Mouse (Mus musculus): ENCODE results near the gene Socs2.
"Not testable (repeated sequence)": the region's sequence is repeated elsewhere in the genome, so short reads cannot be mapped to it uniquely, and the experiment has no call there.

Socs2 gene

GRCm38 (mm10) chr10:95392073-95392472 is 24.9 kb downstream of the Socs2 start:
- no peak for DNase-seq

DNA sequence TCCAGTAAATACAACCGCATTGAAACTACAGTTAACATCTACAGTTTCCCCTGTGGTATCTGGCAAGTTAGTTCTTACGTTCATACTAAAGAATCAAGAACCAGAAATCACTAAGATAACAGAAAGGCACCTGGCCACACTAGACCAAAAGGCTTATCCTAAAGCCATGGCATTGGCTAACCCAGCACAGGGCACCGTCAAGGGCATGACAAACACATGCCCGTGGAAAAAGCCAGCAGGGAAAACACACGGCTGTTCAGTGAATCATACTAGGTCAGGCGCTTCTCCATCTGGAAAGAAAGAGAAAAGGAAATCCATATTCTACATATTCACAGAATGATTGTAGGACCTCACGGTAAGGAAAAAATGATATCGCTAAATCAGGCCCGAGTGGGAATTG is 26.1 kb downstream of the Socs2 start:
- no peak for DNase-seq

DNA sequence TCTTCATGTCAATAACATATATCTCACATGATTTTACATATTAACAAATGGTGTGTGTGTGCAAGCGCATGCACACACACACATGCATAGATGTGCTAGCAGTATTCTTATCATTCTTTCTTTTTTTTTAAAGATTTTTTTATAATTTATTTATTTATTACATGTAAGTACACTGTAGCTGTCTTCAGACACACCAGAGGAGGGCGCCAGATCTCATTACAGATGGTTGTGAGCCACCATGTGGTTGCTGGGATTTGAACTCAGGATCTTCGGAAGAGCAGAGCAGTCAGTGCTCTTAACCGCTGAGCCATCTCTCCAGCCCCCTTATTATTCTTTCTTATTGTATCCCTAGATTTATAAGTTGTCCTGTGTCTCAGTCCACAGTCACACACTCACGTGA is 27.2 kb downstream of the Socs2 start:
- not testable (repeated sequence) for DNase-seq

- peak; percentile 43 to 76 for DNase-seq
Measured at GRCm38 (mm10) chr10:95388821-95389477, 28.0 kb downstream of the Socs2 start.

- no peak for DNase-seq
Measured at GRCm38 (mm10) chr10:95386527-95386926, 30.5 kb downstream of the Socs2 start.

DNA sequence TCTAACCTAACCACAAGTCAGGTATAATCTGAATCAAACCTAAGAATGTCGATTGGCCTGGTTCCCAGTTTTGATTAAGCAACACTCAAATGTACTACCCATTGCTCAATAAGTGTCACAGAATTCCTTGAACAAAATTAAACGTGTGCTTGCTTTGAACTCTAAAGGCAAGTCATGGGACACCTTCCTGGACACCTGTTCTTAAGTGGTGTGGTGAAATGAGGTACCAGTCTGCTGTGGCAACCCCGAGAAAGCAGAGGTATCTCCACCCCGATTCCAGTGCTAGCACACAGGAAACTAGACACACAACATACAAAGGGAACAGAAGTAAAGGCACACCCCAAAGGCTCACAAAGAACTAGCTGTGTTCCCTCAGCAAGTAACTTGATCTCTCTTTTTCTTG is 31.2 kb downstream of the Socs2 start:
- no peak for DNase-seq

GRCm38 (mm10) chr10:95385081-95385480 is 31.9 kb downstream of the Socs2 start:
- no peak for DNase-seq

DNA sequence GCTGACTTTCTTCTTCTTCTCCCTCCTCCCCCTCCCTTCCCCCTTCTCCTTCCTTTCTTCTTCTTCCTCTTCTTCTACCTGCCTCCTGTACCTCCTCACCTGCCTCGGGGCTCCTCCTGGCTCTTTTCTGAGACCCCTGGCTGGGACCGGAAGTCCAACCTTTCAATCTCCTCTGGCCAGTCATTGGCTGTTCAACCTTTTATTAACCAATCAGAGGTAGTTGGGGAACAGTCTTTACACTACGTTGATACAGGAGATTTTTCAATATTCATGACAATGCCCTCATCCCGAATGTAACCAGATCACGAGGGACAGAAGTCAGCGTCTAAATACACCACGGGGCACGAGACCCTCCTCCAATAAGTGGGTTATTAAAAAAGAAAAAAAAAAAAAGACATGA is 32.5 kb downstream of the Socs2 start:
- DNase-seq: no peak

GRCm38 (mm10) chr10:95373340-95373739 is 43.6 kb downstream of the Socs2 start:
- no peak for DNase-seq

- DNase-seq: no peak
Measured at GRCm38 (mm10) chr10:95371942-95372341, 45.0 kb downstream of the Socs2 start.

DNA sequence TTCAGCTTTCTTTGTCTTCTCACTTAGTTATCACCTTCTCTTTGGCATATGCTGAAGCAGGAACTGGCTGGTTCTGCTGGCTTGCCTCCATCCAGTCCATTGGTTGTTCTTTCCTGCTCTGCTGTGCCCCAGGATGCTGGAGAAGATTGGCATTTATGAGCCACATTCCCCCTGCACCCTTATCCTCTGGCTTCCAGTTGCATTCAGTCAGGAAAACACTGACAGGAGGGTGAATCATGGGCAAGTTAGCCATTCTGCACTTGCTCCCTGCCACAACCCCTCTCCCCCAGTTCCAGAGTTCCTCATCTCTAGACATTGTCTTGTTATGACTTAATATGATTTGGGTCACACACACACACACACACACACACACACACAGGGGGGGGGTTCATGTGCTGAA is 47.8 kb downstream of the Socs2 start:
- no peak for DNase-seq

- no peak for DNase-seq
Measured at GRCm38 (mm10) chr10:95368151-95368550, 48.8 kb downstream of the Socs2 start.

DNA sequence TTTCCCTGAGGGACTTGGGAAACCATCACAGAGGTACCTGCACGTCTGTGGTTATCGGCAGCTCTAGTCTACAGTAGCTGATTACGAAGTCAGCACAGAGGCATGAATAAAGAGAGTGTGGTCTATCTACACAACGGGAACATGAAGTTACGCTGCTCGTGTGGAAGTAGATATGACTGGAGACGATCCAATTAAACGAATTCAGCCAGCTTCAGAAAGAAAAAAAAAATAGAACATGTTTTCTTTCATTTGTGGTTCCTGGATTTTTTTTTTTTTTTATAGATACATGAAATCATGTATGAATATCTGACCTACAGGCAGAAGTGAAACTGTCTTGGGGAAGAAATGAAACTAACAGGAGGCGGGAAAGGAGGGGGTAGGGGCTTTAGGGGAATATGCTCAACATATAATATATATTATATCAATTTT is 49.3 kb downstream of the Socs2 start:
- DNase-seq: no peak

DNA sequence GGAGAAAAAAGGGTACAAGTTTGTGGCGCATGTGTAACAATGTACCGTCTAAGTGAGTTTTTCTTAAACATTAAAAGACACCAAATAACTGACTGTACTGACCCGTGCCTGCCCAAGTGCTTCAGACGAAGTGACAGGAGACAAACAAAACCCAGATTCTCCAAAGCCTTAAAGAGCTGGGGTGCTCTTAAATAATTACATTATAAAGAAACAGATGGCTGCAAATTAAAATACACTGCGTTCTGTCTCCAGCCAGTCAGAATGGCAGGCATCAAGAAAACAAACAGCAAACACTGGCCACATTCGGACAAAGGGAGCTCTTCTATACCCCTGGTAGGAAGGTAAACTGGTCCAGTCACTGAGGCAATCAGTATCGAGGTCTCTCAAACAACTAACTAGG is 49.7 kb downstream of the Socs2 start:
- no peak for DNase-seq

DNA sequence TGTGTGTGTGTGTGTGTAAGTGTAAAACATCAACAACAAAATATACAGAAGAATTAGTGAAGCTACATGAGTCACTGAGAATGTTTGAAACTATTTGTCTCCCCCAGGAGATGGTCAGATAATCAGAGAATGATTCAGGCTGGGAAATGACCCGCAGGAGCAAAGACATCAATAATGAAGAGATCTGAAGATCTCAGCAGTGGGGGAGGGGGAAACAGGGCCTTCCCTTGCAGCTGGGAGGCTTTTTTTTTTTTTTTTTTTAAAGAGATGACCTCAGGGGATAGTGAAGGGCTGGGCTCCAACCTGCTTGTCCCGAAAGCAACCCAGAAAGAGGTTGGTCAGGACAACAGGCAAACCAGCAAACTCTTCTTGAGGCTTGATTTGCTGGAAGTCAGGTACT is 54.7 kb downstream of the Socs2 start:
- DNase-seq: no peak

- no peak for DNase-seq
Measured at GRCm38 (mm10) chr10:95361260-95361841, 55.6 kb downstream of the Socs2 start.

DNA sequence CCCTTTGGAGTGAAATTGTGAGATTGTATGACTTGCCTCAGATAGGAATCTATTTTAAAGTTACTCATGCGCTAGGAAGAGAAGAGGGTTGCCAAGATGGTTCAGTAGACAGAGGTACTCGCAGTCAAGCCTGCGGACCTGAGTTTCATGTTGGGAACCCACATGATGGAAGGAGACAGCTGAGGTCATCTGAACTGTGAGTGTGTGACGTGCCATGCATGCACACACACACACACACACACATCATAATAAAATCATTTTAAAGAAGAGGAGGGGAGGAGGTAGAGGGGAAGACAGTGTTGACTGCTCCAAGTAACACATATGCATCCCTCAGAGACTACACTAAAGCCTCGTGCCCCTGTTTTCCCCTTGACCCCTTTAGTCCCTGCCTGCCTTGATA is 56.9 kb downstream of the Socs2 start:
- DNase-seq: no peak

DNA sequence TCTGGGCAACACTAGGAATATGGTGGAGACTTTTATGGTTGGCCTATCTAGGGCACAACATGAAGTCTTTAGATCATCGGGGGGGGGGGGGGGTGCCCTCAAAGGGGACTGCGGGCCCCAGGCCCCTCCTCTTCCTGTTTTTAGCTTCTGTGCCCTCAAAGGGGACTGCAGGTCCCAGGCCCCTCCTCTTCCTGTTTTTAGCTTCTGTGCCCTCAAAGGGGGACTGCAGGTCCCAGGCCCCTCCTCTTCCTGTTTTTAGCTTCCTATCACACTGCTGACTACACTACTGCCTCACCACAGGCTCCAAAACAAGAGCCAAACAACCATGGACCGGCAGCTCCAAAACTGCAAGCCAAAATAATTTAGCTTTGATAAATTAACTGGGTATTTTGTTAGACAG is 59.3 kb downstream of the Socs2 start:
- no peak for DNase-seq

- DNase-seq: no peak
Measured at GRCm38 (mm10) chr10:95356711-95357110, 60.3 kb downstream of the Socs2 start.

- no peak for DNase-seq
Measured at GRCm38 (mm10) chr10:95355678-95356268, 61.2 kb downstream of the Socs2 start.

GRCm38 (mm10) chr10:95354673-95355072 is 62.3 kb downstream of the Socs2 start:
- DNase-seq: no peak

DNA sequence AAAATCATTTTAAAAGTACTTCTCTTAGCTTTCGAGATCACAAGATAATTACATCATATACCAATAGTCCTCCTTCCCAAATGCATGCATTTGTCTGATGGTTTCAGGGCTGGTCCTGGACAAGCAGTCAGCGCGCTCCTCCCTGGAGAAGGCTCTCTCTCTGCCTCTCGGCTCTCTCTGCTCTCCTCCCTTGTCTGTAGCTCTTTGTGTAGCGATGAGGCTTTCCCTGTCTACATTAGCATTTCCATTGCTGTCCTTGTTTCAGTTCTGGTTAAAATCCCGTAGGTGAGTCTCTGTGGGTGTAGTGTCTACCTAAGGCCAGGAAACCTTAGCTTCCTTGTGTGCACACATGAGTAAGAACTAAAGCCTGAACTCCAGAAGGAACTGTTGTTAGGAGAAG is 62.9 kb downstream of the Socs2 start:
- DNase-seq: no peak

DNA sequence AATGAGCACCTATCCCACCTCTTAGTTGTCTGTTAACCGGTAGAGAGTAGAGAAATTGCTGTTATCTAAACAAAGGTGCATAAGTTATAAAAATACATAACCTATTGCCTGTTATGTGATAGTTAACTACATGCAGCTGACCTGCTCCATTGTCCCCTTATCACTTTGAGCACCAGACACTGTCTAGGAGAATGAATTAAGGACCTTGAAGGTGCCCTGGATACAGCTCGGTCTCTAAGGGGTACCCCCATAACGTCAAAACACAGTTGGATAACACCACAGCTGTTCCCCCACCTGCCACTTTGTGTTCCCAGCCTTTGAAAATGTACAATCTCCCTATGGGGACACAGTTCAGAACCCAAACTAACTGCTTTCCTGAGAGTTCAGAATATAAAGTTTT is 68.5 kb downstream of the Socs2 start:
- DNase-seq: no peak

DNA sequence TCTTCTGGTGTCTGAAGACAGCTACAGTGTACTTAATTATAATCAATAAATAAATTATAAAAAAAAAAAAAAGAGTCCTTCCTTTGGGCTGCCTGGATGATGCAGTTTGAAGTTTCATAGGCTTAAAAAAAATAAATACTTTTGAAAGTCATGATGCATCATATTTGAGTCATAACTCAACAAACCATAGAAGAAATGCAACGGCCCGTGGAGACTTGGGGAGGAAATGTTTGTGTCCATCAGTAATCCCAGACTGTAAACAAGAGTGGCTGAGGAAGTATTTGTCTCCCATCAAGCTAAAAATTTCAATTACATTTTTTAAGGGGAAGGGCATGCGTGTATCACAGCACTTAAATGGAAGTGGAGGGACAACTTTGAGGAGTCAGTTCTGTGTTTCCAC is 69.2 kb downstream of the Socs2 start:
- no peak for DNase-seq
